Mouse (Mus musculus): ENCODE results near the gene Chp1.
"Not testable (repeated sequence)": the region's sequence is repeated elsewhere in the genome, so short reads cannot be mapped to it uniquely, and the experiment has no call there.

Gene Chp1

DNA sequence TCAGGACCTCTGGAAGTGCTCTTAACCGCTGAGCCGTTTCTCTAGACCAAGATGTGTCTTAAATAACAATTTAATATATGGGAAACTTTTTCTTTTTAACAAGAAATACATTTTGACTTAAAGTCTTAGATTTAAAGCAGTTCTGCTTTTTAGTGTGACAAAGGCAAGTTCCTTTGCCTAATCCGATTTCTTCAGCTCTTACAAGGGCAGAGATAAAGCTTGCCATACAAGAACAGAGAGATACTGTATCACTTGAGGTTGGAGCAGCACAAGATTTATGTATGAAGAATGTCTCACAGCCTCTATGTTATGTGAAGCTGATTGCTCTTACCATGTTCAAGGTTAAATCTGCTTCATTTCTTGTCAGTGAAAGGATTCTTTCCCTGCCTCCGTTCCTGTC is 17.8 kb downstream of the Chp1 start:
- no peak for DNase-seq (ENCODE audit: low read depth, low spot score)

DNA sequence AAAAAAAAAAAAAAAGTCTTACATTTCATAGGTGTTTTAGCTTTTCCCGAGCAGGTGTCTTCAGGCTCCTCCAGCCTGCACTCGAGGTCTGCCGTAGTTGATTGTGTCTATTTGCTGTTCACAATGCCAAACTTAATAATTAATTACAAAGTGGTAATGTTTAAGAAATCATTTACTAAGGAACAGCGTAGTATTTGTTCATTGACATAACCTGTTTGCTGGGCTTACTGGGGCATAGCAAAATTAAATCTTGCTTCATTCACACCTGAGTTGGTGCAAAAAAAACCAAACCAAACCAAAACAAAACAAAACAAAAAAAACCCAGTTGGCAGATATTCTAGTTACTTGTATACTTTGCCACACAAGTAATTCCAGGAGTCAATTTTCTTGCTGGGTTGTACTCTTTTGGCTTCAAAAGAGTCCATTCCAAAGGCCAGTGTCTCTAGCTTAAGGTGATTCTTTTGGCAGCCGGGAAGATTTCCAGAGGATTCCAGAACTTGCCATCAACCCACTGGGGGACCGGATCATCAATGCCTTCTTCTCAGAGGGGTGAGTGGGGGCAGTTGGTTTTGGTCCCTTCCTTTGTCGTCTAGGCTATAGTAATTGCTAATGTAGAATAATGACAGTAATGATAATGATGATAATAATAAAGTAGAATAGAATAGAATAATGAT is 18.8 kb downstream of the Chp1 start:
- DNase-seq (ENCODE audit: low read depth, low spot score) = no peak

DNA sequence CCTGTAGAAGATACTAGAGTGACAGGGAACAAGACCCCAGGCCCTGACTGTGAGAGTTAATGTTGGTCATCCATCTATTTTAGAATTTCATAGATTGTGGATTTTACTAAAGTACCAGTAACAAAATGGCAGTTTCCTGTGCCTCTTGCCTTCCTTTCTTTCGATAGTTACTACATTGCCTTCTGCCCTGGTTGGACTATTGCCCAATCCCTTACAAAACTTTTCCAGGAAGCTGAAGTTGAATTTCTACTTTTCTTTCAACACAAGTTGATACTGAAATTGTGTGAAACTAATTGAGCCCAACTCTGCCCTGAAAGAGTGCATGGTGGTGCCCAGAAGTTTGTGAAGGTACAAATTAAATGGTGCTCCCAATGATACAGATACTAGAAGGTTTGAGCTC is 25.0 kb downstream of the Chp1 start:
- no peak for DNase-seq (ENCODE audit: low read depth, low spot score)

DNA sequence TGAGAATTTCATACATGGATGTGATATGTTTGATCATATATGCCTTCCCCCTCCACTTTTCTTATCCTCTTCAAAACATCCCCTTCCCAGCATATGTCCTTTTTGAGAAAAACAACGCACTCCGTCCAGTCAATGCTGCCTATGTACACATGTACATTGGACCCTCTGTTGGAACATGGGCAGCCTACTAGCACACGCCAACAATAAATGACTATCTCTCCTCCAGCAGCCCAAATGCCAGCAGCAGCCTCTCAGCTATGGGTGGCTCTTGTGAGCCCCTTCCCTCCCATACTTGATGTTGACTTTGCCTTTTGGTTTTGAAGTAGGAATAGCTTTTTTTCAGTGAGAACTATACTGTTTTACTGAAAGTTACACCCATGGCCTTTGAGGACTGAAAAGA is 34.1 kb downstream of the Chp1 start:
- DNase-seq (ENCODE audit: low read depth, low spot score) = no peak

DNA sequence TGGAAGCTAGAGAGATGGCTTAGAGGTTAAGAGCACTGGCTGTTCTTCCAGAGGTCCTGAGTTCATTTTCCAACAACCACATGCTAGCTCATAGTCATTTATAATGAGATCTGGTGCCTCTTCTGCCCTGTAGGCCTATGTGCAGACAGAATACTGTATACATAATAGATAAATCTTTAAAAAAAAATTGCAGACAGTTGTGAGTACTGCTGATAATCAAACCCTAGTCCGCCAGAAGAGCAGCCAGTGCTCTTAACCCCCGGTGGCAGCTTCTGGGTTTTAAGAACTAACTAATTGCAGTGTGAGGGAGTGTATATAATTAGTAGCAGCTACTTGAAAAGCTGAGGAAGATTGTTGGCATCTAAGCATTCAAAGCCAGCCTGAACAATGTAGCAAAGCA is 35.9 kb downstream of the Chp1 start:
- no peak for DNase-seq (ENCODE audit: low read depth, low spot score)

DNA sequence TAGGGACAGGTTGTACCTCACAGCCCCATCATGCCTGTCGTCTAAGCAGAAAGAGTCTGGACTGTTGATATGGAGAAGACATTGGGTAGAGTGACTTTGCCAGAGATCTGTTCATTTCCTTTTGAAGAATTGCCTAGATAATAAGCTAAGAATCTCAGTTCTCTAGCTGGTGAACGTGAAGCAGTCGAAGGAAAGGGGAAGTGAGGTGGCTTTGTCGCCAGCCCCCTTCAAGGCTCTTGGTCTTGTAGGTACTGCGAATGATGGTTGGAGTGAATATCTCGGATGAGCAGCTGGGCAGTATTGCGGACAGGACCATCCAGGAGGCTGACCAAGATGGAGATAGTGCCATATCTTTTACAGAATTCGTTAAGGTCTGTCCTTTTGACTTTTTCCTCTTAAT is 36.8 kb downstream of the Chp1 start:
- no peak for DNase-seq (ENCODE audit: low read depth, low spot score)

DNA sequence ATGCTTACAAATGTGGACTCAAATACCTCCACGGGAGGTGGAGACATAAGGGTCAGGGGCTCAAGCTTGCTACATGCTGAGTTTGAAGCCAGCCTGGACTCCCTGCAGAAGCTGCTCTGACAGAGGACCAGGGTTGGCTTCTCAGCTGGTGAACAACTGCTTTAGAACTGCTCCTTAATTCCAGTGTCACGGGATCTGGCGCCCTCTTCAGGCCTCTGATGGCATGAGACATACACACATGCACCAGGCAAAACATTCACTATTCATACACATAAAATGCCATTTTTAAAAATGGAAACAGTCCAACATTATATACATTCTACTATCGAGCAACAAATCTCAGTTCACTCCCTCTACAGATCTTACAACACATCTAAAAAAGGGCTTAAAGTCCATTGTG is 39.9 kb downstream of the Chp1 start:
- DNase-seq (ENCODE audit: low read depth, low spot score) = peak; percentile 35

DNA sequence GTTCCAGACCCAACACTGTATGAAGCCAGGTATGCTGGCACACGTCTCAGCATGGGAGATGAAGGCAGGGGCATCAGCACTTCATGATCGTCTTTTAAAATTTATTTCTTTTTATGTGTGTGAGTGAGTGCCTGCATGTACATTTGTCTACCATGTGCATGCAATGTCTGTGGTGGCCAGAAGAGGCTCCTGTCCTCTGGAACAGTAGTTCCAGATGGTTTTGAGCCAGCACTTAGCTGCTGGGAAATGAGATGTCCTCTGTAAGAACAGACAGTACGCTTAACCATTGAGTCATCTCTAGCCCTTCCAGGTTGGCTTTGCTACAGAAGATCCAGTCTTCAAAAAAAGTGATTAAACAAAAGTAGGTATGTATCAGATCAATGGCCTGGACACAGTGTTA is 43.8 kb downstream of the Chp1 start:
- DNase-seq (ENCODE audit: low read depth, low spot score) = no peak

DNA sequence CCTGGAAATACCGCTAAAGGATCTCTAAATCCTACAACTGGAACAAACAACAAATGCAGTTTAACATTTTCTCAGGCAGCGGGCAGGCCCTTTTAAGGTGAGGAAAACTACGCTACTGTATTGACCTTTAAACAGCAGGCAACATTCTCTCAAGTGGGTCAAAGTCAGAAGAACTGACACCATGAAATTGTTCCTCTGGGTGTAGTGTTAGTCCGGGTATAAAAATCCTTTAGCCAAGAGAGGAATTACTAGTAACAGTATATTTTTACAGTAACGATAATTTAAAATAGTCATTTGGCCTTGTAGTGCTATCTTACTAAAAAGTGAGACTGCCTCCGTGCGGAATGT is 46.2 kb downstream of the Chp1 start:
- DNase-seq (ENCODE audit: low read depth, low spot score) = no peak

DNA sequence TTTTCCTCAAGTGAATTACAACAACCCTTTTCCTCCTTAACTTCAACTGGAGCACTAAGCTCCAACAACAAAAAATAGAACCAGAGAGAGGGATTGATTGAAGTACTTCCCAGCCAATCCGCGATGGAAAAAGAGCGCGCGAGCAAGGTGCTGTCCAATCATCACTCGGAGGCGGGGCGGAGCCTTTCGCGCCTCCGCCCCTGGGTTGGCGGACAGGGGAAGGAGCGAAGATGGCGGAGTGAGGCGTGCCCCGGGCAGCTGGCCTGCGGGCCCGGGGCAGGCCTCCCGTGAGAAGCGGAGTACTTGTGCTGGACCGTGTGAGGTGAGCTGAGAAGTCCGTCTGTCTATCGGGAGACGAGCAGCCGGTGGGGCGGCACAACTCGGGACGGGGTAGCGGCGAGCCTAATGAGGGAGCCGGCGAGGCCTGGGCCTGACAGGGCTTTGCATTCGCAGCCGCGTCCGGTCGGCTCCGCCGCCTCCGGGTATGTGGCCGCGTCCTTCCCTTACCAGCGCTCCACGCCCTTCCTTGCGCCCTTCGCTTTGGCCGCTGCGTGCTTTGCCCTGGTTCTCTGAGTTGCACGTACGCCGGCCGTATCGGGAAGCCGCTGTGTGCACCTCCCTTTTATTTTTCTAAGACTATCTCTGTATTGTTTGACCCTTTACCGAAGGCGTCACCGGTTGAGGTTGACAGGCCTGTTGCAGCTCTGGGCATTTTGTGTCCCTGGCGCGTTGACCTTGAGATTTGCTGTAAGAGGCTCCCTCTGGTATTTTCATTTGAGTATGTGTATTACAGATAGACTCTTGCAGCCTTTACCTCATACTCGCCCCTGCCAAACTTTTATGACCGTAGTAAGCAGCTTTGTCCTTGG is 46.9 kb downstream of the Chp1 start:
- peak; percentile 95 for DNase-seq (ENCODE audit: low read depth, low spot score)

DNA sequence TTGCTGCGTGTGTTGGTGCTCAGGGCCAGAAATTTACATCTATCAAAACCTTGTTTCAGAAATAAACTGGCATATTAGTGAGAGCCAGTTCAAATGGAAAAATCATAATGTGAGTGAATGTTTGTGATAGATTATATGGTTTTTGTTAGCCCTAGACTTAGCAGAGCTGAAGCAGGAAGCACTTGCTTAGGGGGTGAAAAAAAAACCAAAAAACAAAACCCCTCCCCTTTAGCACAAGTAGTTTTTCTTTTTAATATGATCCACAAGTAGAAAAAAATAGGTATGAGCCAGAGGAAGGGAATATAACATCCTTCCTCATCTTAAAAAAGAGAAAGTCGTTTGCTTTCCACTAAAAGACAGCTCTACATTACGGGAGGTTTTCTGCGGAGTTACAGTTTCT is 47.8 kb downstream of the Chp1 start:
- no peak for DNase-seq (ENCODE audit: low read depth, low spot score)

DNA sequence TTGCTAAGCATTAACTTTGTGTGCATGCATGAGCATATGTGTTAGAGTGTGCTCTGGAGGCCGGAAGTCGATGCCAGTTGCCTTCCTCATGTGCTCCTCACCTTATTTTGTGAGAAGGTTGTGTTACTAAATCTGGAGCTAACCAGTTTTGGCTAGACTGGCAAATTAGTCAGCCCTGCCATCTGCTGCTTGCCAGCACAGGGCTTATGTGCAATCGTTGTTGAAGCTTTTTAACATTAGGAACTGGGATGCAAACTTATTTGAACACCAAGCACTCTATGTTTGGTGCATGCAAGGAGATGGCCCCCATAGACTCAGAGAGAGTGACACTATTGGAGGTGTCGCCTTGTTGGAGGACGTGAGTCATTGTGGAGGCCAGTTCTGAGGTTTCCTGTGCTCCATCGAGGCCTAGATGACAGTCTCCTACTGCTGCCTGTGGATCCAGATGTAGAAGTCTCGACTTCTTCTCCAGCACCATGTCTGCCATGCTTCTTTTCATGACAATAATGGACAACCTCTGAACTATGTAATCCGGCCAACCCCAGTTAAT is 49.4 kb downstream of the Chp1 start:
- DNase-seq (ENCODE audit: low read depth, low spot score) = no peak

DNA sequence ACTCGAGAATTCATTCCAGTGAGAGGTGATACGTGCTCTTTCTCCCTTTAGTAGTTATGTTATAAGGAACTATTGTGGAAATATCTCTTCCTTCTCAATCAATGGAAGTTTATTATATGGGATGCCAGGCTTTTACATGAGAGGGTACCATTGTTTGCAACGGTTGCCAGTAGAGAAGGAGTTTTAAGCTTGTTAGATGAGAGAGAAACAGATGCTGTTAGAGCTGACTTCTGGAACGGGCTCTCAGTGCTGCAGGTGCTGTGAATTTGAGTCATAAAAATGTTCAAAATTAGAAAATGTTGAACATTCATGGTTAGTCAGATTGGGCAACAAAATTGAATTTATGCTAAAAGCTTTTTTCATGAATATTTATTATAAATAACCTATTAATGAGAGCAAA is 53.5 kb downstream of the Chp1 start:
- no peak for DNase-seq (ENCODE audit: low read depth, low spot score)

DNA sequence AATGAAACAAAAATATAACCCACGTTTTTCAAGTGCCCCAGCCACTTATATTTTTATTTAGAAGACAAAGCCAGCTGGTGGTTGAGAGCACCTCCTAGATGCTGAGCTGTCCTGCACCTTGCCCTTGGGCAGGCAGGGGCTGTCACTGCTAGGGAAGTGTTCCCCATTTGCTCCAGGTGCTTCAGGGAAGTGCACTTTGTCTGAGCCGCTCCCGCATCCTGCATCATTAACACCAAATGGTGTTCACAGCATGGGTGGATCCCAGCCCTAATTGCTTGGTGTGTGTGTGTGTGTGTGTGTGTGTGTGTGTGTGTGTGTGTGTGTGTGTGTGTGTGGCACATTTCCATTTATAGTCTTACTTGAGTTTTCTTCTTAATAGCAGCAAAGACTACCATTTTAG is 54.1 kb downstream of the Chp1 start:
- DNase-seq (ENCODE audit: low read depth, low spot score) = not testable (repeated sequence)

DNA sequence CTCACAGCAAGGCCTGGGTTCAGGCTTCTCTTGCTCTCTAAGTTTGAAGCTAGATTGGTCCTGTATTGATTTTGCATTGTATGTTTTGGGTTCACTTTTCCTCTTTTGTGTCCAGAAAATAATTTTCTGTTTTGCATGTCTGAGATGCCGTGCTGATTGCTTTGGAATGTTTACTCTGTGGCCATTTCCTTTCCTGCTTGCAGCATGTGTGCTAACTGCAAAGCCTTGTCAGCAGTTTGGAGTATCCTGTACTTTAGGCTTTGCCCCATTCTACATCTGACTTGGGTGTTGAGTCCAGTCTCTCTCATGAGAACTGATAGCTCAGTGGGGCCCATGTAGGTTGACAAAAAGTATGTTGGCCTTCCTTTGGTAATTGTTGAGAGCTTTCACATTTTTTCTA is 55.0 kb downstream of the Chp1 start:
- DNase-seq (ENCODE audit: low read depth, low spot score) = no peak

DNA sequence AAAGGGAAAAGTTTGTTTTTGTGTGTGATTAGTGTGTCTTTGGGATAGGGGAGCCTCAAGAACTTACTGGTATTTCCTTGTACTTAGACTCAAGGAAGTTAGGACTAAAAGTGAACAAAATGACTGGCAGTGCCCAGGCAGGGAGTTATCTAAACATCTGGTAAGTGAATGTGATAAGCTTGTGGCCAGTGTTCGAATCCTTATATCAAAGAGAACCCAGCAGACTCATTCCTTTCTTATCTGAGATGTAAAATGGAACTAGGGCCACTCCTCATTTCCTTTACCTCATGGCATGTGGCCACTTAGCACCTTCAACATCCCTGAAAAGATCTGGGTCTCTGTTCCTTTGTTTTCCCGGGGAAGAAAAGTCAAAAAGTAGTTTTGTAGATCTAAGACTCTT is 56.4 kb downstream of the Chp1 start:
- DNase-seq (ENCODE audit: low read depth, low spot score) = no peak

DNA sequence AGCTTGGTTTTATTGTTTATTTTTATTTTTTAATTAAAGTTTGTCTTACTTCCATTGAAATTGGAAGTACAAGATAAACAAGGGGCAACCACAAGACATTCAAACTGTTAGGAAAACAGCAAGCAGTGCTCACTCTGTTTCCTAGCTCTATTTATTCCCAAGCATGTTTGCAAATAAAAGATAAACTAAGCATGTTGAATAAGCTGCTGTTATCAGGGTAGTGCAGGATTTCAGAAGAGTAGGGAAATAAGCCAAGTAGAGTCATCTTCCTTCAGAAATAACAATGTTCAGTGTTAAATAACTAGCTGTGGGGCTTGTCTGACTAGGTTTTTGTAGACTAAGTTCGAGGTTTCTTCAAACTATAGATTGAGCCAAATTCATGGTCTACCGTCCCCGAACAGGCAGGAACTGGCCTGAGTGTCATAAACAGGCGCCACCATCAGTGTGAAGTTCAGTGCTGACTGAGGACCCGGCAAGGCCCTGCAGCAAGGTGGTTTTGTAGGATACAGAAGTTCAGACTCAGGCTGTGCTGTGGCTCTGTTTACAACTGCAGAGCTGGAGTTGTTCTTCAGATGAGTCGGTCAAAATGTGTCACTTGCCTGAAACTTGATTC is 58.0 kb downstream of the Chp1 start:
- DNase-seq (ENCODE audit: low read depth, low spot score) = no peak

DNA sequence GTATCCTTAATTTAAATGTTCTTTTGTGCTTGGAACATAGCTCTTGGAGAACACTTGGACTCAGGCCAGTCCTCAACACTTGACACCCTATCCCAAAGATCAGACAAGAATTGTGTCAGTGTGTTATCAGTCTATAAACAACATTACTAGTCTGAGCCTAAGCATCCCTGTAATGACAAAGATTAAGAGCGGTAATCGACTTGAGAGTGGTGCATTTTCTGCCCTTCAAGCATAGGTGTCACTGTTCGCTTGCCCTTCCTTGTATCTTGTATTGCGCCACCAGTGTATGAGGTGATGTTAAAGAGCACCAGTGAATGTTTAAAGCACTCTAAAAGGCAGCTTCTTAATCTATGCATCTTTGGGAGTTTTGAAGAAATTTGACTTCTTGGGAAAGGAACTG is 59.5 kb downstream of the Chp1 start:
- no peak for DNase-seq (ENCODE audit: low read depth, low spot score)

DNA sequence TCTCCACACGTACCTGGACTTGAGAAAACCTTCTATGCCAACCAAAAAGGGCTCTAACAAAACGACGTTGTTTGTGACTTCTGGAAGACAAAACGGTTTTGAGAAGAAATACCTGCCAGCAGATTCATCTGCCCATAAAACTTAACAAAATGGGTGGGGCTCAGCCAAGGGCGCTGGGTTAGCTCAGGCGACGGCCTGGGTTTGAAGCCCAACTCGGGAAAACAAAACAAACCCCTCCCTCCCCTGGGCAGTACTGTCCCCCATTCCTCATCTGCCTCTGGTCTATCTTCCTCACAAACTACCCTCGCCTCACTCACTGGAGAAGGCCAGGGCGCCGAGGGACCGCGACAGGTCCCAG is 70.3 kb downstream of the Chp1 start:
- no peak for DNase-seq (ENCODE audit: low read depth, low spot score)

DNA sequence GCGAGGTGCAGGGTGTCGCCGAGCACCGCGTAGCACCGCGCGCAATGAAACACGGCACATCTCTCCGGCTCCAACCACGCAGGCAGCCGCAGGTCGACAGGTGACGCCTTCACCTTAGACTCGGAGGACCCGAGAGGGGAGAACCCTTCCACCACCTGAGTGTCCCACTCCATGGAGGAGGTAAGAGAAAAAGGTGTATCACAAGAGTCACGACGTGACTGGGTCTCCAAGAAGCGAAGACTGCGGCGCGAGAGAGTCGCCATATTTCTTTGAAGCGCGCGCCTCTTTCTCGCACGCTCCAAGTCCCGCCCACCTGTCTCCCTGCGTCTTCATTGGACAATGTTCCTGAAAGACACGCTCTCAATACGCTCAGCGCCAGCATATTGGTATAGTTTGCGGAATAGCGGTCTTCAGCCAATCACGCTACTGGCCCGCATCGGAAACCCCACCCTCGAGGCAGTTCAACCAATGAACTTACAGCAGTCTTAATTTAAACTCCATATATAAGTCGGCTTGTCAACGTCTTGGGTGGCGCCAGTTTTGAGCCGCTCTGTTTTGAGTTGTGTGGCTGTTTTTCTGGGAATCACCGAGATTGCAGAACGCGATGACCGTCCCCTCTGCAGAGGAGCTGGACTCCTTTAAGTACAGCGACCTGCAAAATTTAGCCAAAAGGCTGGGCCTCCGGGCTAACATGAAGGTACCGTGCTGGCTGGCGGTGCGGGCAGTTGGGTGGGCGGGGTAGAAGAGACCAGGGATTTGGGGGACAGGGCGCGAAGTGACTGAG is 70.9 kb downstream of the Chp1 start, which contains the start of the genes Nusap1 and Oip5:
Gene Nusap1, plus strand, starts transcription at position 100 of the 784 bp plus-strand sequence.
Gene Oip5, minus strand, starts transcription at position 271 of the 784 bp plus-strand sequence.
- peak; percentile 93 for DNase-seq (ENCODE audit: low read depth, low spot score)

DNA sequence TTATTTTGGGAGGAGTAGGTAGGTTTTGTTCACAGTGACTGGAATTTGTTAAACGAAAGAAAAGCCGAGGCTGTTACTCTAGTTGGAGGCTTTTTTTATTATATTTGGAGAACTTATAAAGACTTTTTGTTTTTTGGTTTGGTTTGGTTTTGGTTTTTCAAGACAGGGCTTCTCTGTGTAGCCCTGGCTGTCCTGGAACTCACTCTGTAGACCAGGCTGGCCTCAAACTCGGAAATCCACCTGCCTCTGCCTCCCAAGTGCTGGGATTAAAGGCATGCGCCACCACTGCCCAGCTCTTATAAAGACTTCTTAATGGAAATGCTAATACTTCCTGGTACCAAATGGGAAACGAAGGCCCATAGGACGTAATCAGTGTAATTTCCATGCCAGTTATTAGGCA is 71.5 kb downstream of the Chp1 start:
- not testable (repeated sequence) for DNase-seq (ENCODE audit: low read depth, low spot score)

DNA sequence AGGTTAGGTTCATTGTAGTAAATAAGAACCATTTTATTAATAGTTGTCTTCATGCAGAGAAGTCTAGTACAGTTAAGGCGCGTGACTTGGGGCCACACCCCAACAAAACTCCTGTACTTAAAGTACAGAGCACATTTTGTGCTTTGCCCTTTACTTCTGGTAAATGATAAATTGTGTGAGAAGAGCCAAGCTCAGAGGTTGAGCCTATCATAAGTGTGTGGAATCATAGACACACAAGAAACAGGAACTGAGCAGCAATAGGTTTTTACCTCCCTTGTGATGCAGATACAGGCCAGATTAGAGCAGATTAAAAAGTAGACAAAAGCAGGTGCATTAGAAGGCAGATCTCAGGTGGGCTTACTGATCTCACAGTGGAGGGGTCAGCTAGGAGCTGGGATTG is 73.8 kb downstream of the Chp1 start:
- no peak for DNase-seq (ENCODE audit: low read depth, low spot score)

Measured in embryo, embryonic 11.5 days (tissue).